Mouse (Mus musculus): Measurements from ENCODE around the gene Zfhx3.

Zfhx3 gene

DNA sequence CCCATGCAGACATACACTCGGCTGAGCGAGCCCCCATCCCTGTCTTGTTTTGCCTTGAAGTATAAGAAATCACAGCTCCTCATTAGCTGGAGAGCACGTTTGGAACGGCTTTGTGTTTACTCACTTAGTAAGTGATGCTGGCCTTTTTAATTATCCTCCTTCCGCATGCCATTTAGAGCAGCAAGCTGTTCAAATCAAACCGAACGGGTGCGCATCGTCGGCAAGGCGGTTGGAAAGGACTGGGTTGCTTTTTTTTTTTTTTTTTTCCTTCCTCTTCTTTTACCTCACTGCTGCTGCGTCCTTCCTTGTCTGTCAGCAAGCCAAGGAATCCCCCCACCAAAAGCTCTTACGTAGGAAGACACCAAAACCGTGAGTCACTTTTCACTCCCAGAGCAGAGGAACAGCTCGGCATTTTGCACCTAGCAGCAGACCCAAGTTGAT is 594.5 kb downstream of the Zfhx3 start:
- DNase-seq (ENCODE audit: low read depth in 2 of 2, low spot score in 2 of 2), result no peak

DNA sequence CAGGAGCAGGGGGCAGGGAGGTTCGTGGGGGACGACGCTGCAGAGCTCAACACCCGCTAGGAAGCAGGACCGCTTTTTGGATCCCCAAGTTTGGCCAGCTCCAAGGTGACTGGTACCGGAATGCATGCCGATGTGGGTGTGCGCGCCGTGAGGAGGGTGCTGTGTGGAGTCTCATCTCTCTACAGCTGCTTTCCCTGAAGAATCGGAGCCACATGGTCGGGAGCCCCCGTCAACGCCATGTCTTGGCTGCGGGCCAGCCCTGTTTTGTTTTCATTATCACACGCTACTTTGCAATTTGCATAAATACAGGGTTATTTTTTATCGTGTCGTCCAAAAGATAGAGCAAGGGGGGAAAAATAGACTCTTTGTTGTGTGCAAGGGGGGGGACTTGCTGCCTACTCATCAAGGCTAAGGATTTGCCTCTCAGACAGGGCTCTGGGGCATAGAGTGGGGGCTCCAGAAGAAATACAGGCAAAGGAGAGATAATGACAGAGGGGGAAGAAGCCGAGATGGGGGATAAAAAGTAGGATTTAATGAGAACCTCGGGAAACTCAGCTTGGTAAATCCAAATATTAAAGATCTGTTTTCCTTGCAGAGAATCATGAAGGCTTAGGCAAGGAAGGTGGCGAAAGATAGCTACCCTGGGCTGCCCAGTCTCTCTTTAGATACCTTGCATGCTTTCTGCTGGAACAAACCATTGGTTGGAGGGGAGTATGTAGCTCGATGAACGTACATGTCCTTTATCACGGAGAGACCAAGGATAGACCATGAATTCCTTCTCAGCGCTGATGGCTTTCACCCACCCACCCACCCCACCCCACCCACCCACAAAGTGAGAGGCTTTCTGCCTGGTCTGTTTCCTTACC is 595.5 kb downstream of the Zfhx3 start:
- DNase-seq (ENCODE audit: low read depth in 2 of 2, low spot score in 2 of 2), result no peak

DNA sequence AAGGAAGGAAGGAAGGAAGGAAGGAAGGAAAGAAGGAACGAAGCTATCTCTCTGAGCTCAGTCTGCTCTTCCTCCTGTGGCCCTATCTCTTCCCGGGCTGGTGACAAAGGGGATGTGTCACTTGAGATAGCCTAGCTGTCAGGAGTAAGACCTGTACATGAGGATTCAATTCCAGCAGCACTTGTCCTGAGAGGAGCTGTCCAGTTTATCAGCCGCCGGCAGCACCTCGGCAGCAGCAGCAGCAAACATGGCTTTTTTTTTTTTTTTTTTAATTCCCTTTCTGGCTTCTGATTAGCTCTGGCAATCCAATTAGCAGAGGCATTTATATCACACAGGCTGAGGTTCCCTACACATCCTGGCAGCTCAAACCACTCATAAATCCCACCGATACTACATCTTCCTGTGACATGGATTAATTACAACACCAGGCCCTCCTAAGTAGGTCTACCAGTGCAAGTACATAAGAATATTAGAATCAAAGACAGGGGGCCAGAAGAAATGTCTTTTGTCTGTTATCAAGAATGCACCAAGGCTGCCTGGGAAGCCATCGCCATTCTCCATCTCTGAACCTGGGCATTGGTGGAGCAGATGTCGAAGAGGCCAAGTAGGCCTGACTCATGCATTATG is 596.6 kb downstream of the Zfhx3 start:
- no peak for DNase-seq (ENCODE audit: low read depth in 2 of 2, low spot score in 2 of 2)

DNA sequence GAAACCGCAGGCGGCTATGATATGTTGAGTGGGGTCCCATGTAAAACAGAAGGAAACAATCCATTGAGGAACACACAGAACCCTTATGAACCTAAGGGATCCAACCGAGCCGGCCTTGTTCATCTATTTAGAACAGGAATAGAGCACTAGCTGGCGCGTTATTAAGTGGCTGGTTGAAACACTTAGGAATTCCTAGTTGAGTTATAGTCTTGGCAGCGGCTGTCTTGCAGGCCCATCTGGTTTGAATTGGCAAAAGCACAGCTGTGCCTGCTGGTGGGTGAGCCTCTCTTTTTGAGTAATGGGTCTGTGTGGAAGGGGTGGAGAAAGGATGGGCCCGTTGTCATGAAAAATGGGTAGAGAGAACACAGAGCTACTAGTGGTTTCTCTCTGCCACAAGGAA is 610.1 kb downstream of the Zfhx3 start:
- DNase-seq (ENCODE audit: low read depth in 2 of 2, low spot score in 2 of 2), result no peak

DNA sequence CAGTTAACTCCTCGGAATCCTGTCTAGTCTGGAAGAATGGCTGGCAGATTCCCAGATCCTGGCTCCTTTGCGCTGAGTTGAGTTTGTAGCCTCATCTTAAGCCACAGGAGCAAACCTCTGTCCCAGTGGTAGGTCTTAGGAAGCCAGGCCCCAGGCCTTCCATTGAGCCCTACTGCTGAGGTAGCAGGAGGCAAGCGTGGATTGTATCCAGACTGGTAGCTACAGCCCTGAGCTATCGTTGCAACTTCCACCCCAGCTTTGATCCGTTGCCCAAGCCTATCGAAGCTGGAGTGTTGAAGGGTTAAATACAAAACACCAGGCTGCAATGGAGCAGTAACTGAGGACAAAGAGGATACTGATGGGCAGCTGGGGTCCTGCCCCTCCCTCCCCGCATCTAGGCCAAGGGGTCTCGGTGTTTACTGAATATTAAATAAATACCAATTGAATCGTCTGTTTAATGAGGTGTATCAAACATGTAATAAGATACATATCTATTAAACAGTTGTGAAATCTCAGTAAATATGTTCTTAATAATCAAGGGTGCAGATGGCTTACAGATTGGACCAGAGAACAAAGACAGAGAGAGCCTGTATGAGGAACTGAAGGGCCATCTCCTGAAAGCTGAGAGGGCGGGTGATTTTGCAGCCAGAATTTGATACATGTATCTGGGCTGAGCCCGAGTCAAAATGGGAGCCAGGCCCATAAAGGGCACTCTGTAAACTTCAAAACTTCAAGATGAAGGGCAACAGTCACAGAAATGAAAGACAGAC is 611.5 kb downstream of the Zfhx3 start:
- no peak for DNase-seq (ENCODE audit: low read depth in 2 of 2, low spot score in 2 of 2)

DNA sequence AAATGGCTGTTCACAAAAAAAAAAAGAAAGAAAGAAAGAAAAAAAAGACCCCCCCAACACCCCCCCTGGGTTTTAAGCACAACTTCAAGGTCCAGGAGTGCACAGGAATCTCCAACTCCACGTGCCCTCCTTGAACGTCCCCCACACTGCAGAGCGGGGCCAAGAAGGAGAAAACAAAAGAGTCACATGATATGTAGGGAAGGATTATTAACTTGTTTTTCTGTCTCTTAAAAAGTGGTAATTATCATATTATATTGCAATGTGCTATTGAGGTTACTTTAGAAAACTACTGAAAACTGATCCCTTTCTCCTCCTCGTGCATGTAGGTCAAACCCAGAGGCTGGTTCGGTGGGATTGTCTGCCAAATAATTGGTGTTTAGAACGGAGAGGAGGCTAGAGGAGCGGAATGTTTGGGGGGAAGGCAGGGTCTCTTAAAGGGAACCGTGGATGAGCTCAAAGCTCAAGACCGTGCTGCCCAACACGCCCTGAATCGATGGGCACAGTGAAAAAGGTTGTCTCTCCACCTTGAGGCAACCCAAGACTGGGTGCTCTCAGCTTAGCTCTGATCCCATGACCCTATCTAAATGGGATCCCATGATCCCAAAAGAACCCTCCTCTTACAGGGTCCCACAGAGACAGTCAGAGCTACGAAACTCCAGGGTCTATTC is 612.3 kb downstream of the Zfhx3 start:
- no peak for DNase-seq (ENCODE audit: low read depth in 2 of 2, low spot score in 2 of 2)

DNA sequence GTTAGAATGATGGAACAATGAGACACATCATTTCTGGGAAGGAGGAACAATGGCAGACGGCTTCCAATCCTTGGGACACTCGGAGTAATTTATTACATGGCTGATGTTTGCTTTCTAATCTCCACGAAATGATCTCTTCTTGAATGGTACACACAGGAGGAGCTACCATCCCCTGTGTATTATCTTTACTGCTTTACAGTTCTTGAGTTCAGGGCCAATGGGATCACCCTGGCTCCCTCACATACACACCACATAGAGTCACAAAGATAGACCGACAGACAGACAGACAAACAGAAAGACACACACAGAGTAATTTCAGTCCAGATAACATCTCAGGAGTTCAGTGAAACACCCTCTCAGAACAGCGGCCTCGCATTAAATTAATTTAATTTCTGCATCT is 621.0 kb downstream of the Zfhx3 start:
- DNase-seq (ENCODE audit: low read depth in 2 of 2, low spot score in 2 of 2), result no peak

DNA sequence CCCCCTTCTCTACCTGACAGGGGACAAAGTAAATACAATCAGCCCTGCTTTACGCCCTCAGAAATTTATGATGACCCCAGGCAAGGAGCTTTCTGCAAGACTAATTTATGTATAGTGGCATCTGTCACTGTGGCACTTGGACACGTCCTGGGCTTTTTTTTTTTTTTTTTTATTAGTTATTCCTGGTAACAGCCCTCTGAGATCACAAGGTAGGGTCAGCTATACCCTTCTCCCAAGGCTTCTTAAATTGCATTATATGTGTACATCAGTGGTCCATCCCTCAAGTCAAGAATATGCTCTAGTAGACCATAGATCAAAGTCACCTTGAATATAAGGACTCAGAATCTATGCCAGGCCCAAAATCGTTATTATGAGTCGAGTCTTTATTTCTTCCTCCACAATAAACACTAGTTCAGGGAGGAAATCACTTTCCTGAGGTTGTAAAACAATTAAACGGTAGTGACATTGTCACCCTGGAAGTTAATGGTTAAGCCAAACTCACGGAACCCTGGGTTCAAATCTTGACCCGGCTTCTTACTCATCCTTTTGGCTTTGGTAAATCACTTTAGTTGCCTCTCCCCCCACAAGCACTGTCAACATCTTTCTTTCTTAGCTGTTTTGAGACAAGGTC is 621.6 kb downstream of the Zfhx3 start:
- DNase-seq (ENCODE audit: low read depth in 2 of 2, low spot score in 2 of 2), result no peak

DNA sequence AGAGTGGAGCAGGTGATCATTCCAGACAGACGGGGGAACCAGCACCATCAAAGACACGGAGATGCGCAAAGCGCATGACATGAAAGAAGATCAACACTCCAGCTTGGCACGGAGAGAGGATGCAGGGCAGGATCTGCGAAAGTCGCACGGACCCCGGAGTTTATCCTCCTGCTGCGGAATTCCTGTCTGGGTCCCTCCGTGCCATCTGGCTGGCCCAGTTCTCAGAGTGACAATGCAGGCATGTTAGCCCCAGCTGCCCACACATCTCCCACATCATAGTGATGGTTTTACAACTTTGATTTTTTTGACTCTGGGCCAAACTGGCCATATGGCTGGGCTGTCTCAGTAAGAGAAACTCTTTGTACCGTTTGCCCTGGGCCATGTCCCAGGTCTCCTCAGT is 623.6 kb downstream of the Zfhx3 start:
- DNase-seq (ENCODE audit: low read depth in 2 of 2, low spot score in 2 of 2), result no peak

DNA sequence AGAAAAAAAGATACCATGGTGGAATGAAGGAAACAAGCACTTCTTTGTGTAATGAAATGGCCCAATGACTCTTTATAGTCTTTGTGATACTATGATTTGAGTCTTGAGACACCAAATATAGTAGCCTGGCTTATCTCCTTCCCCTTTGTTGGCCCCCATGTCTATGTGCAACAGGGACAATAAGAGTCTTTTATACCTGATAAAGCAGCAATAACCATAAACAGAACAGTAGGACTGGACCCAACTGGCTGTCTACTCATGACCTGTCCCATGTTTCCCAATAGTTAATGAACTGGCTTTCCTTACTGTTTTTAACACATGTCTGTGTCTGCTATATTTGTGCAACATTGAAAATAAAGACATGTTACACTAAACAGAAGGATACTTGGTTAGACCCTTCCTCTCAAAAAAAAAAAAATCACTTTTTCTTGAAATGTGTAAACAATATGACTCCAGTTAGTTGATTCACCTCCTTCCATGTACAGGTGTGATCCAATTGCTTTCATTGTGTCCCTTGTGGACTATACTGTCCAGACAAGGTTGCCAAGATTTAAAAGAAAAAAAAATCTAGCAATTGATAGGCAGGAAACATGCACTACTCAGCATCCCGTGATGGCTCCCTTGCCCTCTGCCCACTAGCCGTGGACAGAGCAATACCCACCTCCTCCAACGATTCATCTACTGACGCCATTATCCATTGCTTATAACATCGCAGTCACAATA is 631.0 kb downstream of the Zfhx3 start:
- DNase-seq (ENCODE audit: low read depth in 2 of 2, low spot score in 2 of 2), result no peak

DNA sequence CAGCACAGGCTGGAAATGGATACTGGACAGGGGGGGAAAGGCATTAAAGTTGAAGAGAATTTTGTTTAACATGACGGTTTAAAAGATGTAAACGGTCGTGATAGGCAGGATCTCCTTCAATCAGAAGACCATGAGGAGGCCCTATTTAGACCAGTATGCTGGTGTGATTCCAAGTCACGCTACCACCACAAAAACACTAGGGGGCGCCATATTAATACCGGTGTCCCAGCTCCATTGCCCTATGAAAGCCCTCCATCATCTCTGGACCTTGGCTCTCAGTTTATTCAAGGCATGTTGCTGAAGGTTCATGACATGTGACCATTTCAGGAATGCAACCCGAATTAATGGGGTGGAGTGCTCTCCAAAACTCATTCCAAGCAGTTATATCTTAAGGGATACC is 631.7 kb downstream of the Zfhx3 start:
- peak; percentile 1 to 19 for DNase-seq (ENCODE audit: low read depth in 2 of 2, low spot score in 2 of 2)

DNA sequence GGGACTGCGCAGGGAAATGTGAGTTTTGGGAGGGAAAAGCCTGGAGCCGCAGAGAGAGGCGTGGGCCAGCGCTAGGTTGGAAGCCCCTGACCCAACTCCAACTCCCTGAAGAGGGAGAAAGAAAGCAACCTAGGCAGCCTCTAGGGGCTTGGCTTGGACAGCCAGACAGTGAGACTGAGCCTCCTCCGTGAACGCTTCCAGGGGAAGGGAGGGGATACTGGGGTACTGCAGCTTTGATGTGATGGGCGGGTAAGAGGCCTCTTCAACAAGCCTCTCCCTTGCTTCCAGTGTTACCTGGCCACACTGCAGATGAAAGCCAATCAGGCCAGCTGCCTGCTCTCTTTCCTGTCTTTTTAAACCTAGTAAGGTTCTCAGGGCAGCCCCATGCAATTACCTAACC is 635.1 kb downstream of the Zfhx3 start:
- no peak for DNase-seq (ENCODE audit: low read depth in 2 of 2, low spot score in 2 of 2)

DNA sequence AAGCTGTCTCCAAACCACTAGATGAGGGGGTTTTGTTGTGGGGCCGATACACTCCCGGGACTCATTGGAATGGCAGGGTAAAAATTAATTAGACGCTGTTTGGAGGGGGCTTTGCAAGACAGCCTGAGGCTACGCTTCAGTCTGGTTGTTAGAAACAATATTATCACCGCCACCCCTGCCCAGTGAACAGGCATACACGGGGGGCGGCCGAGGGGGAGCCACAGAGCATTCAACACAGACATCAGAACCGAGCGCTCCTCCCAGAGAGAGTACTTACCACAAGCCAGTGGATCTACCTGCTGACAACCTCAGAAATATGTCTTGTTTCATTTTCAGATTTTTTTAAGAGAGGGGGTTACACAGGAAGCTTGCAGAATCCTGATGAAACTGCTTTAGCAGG is 635.9 kb downstream of the Zfhx3 start:
- no peak for DNase-seq (ENCODE audit: low read depth in 2 of 2, low spot score in 2 of 2)

DNA sequence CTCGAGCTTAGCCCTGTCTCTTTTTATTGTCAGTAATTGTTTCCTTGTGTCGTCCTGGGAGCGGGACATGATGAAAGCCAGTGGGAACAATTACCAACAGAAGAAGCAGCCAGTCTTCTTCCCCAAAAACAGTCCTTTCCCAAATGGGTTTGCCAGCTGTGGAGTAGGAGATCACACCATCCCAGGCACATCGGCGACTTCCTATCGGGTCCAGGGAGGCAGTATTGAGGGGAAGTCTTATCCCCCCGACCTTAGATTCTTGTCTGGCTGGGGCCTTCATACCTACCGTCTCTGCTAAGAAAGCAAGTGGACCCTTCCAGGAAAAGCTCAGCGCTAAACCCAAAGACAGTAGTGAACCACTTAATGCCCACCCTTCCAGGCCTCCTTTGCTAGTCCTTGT is 637.4 kb downstream of the Zfhx3 start:
- no peak for DNase-seq (ENCODE audit: low read depth in 2 of 2, low spot score in 2 of 2)

DNA sequence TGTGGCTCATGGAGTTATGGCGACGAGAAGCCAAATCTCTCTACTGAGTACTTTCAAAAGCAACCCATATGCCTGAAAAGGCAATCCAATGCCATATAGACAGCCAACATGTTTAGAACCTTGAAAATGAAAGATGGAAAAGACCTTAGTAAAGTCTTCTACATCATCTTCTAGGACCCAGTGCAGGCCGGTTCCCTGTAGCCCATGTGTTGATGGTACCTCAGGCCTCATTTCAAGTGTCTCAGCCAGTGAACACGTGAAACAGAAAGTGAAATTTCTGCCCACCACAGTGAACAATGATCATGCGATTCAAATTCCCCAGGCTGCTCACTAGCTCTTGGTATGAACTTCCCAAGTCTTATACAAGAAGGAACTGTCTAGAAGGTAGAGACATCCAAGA is 637.9 kb downstream of the Zfhx3 start:
- no peak for DNase-seq (ENCODE audit: low read depth in 2 of 2, low spot score in 2 of 2)

DNA sequence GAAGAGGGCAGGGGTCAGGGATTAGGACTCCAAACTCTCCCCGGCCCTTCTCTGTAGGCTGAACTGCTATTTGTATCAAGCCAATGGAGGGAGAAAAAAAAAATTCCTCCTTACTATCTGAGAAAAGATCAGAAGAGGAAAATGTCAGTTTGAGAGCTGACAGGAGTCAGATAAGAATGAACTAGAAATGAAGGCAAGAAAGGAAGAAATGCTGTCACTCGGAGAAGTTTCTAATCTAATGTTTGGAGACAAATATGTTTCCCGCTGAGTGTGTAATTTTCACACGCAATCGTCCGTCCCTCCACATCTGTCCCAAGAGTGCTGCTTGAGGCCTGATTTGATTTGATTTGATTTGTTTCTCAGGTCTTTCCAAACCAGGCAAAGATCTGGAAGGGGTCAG is 639.1 kb downstream of the Zfhx3 start:
- no peak for DNase-seq (ENCODE audit: low read depth in 2 of 2, low spot score in 2 of 2)

DNA sequence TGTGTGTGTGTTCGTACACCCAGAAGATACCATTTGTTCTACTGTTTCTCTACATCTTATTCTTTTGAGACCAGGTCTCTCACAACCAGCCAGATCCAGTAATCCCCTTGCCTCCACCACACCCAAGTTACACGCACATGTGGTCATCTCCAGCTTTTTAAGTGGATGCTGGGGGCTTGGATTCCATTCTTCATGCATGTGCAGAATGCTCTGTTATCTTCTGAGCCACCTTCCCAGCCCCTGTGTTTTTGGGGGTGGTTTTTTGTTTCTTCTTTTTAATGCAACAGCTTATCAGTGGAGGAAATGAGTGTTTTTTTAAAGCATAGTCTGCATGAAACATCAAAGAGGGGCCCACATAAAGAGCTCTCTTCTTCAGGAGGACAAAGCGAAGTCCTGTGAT is 639.8 kb downstream of the Zfhx3 start:
- DNase-seq (ENCODE audit: low read depth in 2 of 2, low spot score in 2 of 2), result no peak

DNA sequence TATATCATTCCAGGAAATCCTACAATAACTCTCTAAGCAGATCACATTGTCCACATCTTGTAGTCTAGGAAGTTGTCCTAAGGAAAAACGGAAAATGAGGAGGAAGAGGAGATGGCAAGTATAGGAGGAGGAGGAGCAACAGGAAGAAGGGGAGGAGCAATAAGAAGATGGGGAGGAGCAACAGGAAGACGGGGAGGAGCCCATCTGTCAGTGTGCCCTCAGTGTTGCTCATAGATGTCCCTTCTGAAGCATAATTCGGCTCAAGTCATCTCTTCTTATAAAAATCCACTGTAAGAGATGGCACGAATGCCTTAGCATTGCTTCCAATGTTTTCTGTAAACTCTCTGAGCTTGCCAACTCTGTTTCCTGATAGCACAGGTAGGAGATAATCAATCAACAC is 640.8 kb downstream of the Zfhx3 start:
- no peak for DNase-seq (ENCODE audit: low read depth in 2 of 2, low spot score in 2 of 2)

DNA sequence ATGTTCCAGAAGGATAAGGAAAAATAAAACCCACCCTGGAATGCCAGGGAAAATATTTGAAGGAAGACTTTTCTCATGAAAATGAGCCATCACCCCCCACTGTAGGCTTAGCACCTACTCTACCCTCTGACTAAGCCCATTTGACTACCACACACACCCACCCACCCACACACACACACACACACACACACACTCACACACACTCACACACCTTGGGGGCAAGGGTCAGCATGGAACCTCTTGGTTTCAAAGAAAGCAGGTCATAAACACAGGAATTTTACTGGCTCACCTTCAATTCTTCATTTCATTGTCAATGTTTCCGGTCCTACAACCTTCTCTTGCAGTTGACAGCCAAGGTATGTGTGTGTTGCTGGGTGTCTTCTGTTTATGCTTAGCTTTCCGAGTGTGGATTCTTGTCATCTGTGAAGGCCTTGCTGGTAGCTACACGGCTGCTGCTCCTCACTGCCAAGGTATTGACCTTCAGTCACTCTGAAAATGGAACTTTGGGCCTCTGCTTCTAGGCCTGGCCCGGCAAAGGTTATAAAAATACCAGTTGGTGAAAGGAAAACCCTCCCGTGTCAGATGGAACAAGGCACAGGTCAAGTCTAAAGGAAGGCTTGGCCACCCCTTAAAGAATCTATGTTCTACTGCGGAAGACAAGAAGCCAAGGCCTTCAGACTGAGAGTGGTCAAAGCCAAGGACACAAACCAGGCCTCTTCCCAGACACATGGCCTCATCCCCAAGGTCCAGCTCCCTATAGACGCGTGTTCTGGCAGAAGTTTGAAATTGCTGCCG is 641.6 kb downstream of the Zfhx3 start:
- DNase-seq (ENCODE audit: low read depth in 2 of 2, low spot score in 2 of 2), result no peak

DNA sequence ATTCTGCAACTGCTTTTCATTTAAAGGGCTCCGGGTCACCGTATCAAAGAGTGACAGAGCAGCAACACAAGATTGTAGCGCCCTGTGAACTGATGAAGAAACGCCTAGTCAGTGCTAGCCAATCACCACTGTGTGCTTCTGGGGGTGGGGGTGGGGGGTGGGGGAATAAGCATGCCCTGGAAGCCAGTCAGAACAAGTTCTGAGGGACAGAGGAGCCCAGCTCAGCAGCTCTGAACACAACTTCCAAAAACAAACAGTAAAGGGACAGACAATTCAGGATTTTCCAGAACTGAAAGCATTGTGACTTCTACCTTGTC is 642.2 kb downstream of the Zfhx3 start:
- no peak for DNase-seq (ENCODE audit: low read depth in 2 of 2, low spot score in 2 of 2)
